Mouse (Mus musculus) E14TG2a.4 (cell line): ENCODE results near the gene Gpi1.

Experiments
- H3K27me3 ChIP-seq: 2 replicates; pipeline ENCODE4 v1.6.1; 2014; ENCODE audit warnings: low read length, control low read depth; ENCODE audit not compliant: insufficient read depth
- H3K36me3 ChIP-seq: 2 replicates; pipeline ENCODE4 v1.6.1; 2014; ENCODE audit warnings: low read length, control low read depth; ENCODE audit not compliant: insufficient read depth
- H3K4me1 ChIP-seq: replicated peaks from 2 replicates; pipeline ENCODE4 v1.6.1; 2014; ENCODE audit warnings: low read depth, low read length, control low read depth
- H3K4me3 ChIP-seq: replicated peaks from 2 replicates; pipeline ENCODE4 v1.5.1; 2014; ENCODE audit warnings: mild to moderate bottlenecking, low read length
- H3K9me3 ChIP-seq: 2 replicates; pipeline ENCODE4 v1.6.1; 2014; ENCODE audit warnings: low read length, control low read depth
- CTCF ChIP-seq: conservative IDR thresholded peaks from 2 replicates; pipeline ENCODE4 v1.5.1; 2014; ENCODE audit warnings: low read length
- NANOG ChIP-seq: IDR thresholded peaks from 2 replicates; pipeline ENCODE4 v1.6.1; 2014; ENCODE audit warnings: borderline replicate concordance, low read length, mixed read lengths
- POU5F1 ChIP-seq: IDR thresholded peaks from 2 replicates; pipeline ENCODE4 v1.6.1; 2014; ENCODE audit warnings: low read length, borderline replicate concordance

The Gpi1 gene

DNA sequence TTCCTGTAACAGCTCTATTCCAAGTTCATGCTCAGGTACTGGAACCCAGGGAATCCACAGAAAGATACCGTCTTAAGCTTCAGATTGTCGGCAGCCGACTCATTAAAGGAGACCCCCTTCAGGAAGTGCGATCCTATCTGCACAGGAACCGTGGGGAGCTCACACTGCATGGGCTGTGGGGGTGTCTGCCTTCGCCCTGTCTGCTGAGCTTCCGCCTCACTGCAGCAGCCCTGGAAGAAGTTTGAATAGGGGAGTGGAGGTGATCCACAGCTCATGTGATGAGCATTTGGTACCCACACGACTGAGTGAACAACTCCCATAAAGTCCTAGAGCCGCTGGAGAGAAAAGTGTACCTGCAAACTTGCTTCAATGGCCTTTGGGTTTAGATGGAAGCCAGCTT, 27.1 kb upstream of the Gpi1 start:
- no peak for TF ChIP-seq POU5F1
- TF ChIP-seq NANOG, result no peak
- TF ChIP-seq CTCF, result no peak
- no peak overlapping the region for H3K4me3 ChIP-seq
- H3K9me3 ChIP-seq, result no peaks in the 10 kb centered on the region
- peaks cover 93% of the 10 kb centered on the region for H3K36me3 ChIP-seq
- H3K4me1 ChIP-seq, result peaks cover 13% of the 10 kb centered on the region; the same call in 1 of the 2 replicates
- H3K27me3 ChIP-seq, result no peaks in the 10 kb centered on the region

DNA sequence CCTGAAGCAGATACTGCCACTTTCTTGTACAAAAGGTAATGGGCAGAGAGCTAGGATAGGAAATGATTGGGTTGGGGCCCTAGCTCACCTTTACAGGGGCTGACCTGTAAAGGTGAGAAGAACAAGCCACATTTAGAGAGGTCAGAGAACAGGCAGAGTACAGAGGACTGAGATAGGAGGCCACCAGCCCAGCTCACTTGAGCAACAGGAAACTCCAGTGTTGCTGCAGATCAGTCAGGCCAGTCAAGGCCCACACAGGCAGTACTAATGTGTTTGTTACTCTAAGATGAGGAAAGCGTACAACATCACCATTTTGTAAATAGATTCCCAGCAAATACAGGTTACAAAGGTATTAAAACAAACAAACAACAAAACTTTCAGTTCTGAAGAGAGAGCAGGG, 25.8 kb upstream of the Gpi1 start:
- H3K36me3 ChIP-seq, result peaks cover 91% of the 10 kb centered on the region
- TF ChIP-seq NANOG (no peak), POU5F1 (no peak), CTCF (no peak)
- no peaks in the 10 kb centered on the region for H3K27me3 ChIP-seq
- H3K4me1 ChIP-seq, result peaks cover 13% of the 10 kb centered on the region; the same call in 1 of the 2 replicates
- H3K4me3 ChIP-seq, result no peak overlapping the region
- no peaks in the 10 kb centered on the region for H3K9me3 ChIP-seq

DNA sequence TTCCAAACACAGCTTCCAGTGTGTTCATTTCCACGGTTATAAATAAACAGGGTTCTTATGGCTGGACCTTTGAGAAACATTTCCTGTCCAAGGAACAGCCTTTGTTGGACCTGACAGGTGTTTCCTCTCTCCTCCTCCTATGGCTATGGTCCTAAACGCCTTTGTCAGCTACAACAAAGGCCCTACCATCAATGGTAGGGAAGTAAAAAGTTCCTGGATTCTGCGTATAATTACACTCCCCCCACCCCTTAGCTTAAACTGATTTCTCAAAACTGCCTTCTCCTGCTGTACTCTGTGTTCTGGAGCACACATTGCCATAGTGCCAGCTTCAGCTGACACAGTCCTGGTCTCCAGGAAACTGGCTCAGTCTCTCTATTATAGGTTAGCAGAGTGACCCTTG, 25.0 kb upstream of the Gpi1 start:
- Histone ChIP-seq H3K36me3 (peaks cover 91% of the 10 kb centered on the region), H3K9me3 (no peaks in the 10 kb centered on the region), H3K4me1 (peaks cover 13% of the 10 kb centered on the region; the same call in 1 of the 2 replicates), H3K4me3 (no peak overlapping the region), H3K27me3 (no peaks in the 10 kb centered on the region)
- TF ChIP-seq NANOG (no peak), CTCF (no peak), POU5F1 (no peak)

DNA sequence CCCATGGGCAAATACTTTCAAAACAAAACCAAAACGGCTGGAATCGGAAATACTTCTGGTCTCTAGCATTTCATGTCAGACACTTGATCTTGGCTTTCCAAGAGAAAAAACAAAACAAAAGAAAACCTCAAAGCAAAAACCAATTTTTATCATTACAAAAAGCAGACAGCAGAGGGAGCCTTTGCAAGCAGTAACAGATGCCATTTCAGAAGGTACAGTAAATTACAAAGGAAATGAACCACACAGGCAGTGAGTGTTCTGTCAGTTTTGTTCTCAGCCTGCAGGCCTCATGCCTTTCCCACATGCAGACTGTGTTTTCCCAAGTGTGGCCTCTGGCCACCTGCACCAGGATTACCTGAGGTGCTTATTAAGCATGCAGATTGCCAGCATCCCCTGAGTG, 21.9 kb upstream of the Gpi1 start:
- Histone ChIP-seq H3K4me3 (no peak overlapping the region), H3K27me3 (no peaks in the 10 kb centered on the region), H3K9me3 (no peaks in the 10 kb centered on the region), H3K36me3 (peaks cover 86% of the 10 kb centered on the region), H3K4me1 (peaks cover 7% of the 10 kb centered on the region; the same call in 1 of the 2 replicates)
- no peak for TF ChIP-seq POU5F1
- peak; percentile 40 for TF ChIP-seq CTCF
- TF ChIP-seq NANOG, result no peak

DNA sequence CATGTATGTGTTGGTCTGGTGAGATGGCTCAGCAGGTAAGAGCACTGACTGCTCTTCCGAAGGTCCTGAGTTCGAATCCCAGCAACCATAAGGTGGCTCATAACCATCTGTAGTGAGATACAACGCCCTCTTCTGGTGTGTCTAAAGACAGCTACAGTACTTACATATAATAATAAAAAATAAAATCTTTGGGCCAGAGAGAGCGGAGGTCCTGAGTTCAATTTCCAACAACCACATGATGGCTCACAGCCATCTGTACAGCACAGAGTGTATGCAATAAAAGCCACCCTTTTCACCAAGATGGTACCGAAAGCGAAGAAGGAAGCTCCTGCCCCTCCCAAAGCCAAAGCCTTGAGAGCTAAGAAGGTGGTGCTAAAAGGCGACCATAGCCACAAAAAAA, 20.6 kb upstream of the Gpi1 start, which contains the start of gene Gm6096:
Gene Gm6096 (plus strand): TSS at position 301 of the 400 bp plus-strand sequence.
- Histone ChIP-seq H3K9me3 (no peaks in the 10 kb centered on the region), H3K4me3 (no peak within 1 kb of the TSS), H3K27me3 (no peaks in the 10 kb centered on the region), H3K36me3 (peaks cover 84% of the 10 kb centered on the region), H3K4me1 (no peaks in the 10 kb centered on the region)
- no peak for TF ChIP-seq POU5F1
- no peak for TF ChIP-seq NANOG
- no peak for TF ChIP-seq CTCF

DNA sequence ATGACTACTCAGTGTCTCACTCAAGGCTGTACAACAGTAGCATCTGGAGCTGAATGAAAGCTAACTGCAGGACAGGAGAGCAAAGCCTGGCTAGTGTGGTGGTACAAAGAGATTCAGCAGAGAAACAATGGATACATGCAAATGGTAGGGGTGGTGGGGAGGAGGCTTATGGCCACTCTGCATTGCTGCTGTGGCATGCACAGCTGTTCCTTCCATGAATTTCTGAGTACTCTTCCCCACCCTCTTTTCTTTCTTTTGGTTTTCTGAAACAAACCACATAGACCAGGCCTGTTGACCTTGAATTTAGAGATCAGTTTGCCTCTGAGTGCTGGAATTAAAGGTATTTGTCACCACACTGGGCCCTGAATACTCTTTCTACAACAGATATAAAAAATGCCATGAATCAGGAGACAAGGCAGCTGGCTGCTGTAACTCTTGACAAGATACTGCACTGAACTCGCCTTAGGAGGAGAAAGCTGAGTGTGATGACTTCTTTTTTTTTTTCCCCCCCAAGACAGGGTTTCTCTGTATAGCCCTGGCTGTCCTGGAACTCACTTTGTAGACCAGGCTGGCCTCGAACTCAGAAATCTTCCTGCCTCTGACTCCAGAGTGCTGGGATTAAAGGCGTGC, 16.8 kb upstream of the Gpi1 start:
- peaks cover 9% of the 10 kb centered on the region for H3K4me1 ChIP-seq
- peaks cover 74% of the 10 kb centered on the region for H3K36me3 ChIP-seq
- TF ChIP-seq CTCF, result no peak
- TF ChIP-seq POU5F1, result no peak
- no peak for TF ChIP-seq NANOG
- H3K9me3 ChIP-seq, result no peaks in the 10 kb centered on the region
- H3K27me3 ChIP-seq, result no peaks in the 10 kb centered on the region
- H3K4me3 ChIP-seq, result no peak overlapping the region

DNA sequence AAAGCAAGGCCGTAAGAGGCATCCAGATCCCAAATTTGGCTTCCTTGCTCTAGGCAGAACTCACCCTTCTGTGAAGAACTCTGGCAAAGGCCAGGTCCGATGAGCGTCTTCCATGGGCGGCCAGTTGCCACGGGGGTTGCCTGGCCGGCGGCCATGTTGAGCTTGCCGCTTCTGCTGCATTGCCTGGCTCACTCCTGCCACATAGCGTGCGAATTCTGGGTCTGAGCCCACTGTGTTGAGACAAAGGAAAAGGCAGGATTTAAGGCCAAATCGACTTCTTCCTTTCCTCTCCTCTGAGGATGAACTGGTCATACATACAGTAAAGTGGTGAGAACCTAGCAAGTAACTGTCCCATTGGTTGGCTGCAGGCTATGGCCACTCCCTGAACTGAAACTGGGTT, 12.0 kb upstream of the Gpi1 start:
- Histone ChIP-seq H3K4me1 (peaks cover 16% of the 10 kb centered on the region), H3K36me3 (peaks cover 75% of the 10 kb centered on the region), H3K4me3 (peak overlapping the region; percentile 69), H3K9me3 (no peaks in the 10 kb centered on the region), H3K27me3 (no peaks in the 10 kb centered on the region)
- no peak for TF ChIP-seq POU5F1
- TF ChIP-seq NANOG, result no peak
- no peak for TF ChIP-seq CTCF

DNA sequence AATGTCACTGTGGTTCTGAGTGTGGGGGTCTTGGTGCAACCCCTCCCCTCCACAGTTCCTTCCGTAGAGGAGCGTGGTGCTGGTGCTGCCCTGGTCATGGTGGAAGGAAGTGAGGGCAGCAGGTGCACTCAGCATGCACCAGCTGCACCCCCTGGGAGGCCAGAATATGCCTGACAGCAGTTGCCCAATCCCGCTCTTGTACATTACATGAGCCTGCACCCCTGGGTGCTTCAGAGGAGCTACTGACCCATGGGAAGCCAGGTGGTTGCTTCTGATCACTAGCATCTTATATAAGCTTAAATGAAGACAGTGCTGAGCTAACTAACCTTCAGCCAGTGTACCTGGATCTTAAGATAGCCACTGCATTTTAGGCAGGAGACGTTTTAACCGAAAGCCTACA, 8.0 kb upstream of the Gpi1 start:
- Histone ChIP-seq H3K4me1 (peaks cover 38% of the 10 kb centered on the region), H3K27me3 (no peaks in the 10 kb centered on the region)

DNA sequence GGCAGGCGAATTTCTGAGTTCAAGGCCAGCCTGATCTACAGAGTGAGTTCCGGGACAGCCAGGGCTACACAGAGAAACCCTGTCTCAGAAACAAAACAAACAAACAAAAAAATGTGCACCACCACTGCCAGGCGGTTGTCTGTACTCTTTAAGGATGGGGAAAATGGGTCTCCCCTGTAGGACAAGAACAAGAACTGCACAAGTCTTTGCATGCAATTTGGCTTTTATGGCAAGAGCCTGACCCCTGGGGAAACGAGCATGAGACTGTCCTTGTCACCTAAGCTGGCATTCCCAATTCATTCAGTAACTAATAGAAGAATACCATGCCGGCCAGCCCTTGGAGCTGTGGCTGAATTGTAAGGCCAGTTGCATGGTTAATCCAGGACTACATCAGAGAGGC, 5.5 kb upstream of the Gpi1 start:
- 0 out of 2 replicates have a peak, but pooled peaks have one; percentile 10 for TF ChIP-seq CTCF
- TF ChIP-seq POU5F1, result no peak
- H3K36me3 ChIP-seq, result peaks cover 56% of the 10 kb centered on the region
- H3K9me3 ChIP-seq, result no peaks in the 10 kb centered on the region
- no peak overlapping the region for H3K4me3 ChIP-seq
- peaks cover 48% of the 10 kb centered on the region for H3K4me1 ChIP-seq
- no peaks in the 10 kb centered on the region for H3K27me3 ChIP-seq

More for the DNA sequence above, 8.0 kb upstream of the Gpi1 start:
- no peak overlapping the region for H3K4me3 ChIP-seq
- no peak for TF ChIP-seq POU5F1
- TF ChIP-seq NANOG, result no peak
- TF ChIP-seq CTCF, result no peak
- no peaks in the 10 kb centered on the region for H3K9me3 ChIP-seq
- peaks cover 60% of the 10 kb centered on the region for H3K36me3 ChIP-seq
